Mouse (Mus musculus) thymus, adult 2 months (tissue): ENCODE results near the gene Dusp6. TPM values are rescaled to one million over a fixed set of nuclear protein-coding genes. Genes with fewer than 3 reads are reported as not detected.

Source experiments
- DNase-seq: peaks from one replicate; pipeline ENCODE4 v3.0.0; 2021
- H3K27ac ChIP-seq: fragments of 200-500 bp; 2 replicates; pipeline ENCODE4 v1.5.1; 2012; ENCODE audit warnings: low read length, control low read depth; ENCODE audit not compliant: control insufficient read depth, insufficient read depth
- H3K27me3 ChIP-seq: fragments of 200-500 bp; 2 replicates; pipeline ENCODE4 v1.6.1; 2012; ENCODE audit warnings: mild to moderate bottlenecking, low read length, moderate library complexity, mixed read lengths; ENCODE audit not compliant: control insufficient read depth, insufficient read depth
- H3K36me3 ChIP-seq: fragments of 200-500 bp; 2 replicates; pipeline ENCODE4 v1.6.1; 2012; ENCODE audit warnings: mild to moderate bottlenecking, low read length, moderate library complexity; ENCODE audit not compliant: control insufficient read depth, insufficient read depth
- H3K4me1 ChIP-seq: fragments of 200-500 bp; replicated peaks from 2 replicates; pipeline ENCODE4 v1.6.1; 2012; ENCODE audit warnings: low read length; ENCODE audit not compliant: control insufficient read depth, insufficient read depth
- H3K4me3 ChIP-seq: fragments of 200-500 bp; 2 replicates; pipeline ENCODE4 v1.5.1; 2012; ENCODE audit warnings: mild to moderate bottlenecking, low read length, control low read depth, moderate library complexity; ENCODE audit not compliant: control insufficient read depth, insufficient read depth
- CTCF ChIP-seq: fragments of 200-500 bp; IDR thresholded peaks from 2 replicates; pipeline ENCODE4 v1.5.1; 2012; ENCODE audit warnings: mild to moderate bottlenecking, control low read depth, low read length, moderate library complexity, borderline replicate concordance; ENCODE audit not compliant: control insufficient read depth, poor library complexity, insufficient read depth; ENCODE audit errors: extremely low read depth
- POLR2A ChIP-seq: fragments of 200-500 bp; IDR thresholded peaks from 2 replicates; pipeline ENCODE4 v1.6.1; 2012; ENCODE audit warnings: mild to moderate bottlenecking, low read length, control low read depth, moderate library complexity; ENCODE audit not compliant: control insufficient read depth, poor library complexity, insufficient read depth; ENCODE audit errors: extremely low read depth
- WGBS: fragments of 180-500 bp; shearing (Covaris S2); methylation state at CpG from one replicate; pipeline ENCODE4 v1.1.7; 2018; 5-methylcytosine and 5-hydroxymethylcytosine counted together
- polyA plus RNA-seq: library from polyadenylated mRNA; depleted of rRNA; stranded (reverse); fragments of >200 nt; gene quantifications from 2 replicates; pipeline ENCODE4 v1.2.3, GENCODE M21; 2012

The Dusp6 gene
- polyA plus RNA-seq, 1 experiment: 43.9 TPM

DNA sequence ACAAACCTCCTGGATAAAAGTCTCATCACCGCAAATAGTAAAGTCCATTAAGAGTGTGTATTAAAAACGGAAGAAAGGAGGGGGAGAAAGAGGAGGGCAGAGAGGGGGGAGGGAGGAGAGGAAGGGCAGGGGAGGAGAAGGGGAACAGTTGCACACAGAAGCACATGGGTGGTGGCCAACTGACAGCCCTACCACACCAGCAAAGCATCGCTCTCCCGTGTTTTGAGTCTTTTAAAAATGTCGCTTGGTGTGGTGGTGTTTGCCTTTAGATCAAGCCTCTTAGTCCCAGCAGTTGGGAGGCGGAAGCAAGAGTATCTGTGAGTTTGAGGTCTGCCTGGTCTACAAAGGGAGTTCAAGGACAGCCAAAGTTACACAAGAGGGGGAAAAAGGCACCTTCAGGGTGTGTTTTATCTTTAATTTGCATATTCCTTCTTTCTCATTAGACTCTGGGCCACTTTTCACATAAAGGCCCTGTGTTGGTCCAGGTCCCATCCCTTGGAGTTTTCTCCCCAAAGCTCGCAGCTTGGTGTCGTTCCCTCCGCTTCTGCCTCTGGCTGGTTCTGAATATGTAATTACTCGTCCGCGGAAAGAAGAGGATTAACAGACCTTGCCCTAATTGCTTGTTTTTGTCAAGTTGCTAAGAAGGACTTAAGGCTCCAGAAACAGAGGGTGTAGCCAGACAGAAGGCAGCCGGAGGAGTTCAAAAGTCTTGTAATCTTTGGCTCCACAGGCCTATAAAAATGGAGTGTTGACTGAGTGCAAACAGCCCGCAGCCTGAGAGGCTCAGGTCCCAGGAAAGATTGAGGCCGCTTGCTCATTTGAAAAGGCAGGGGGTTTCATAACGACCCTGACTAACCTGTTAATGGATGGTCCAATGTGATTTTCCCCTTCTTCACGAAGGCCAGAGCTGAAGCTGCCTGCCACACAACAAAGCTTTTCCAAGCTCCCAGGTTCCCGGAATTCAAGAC is 35.6 kb downstream of the Dusp6 start:
- no peaks in the 10 kb centered on the region for H3K27me3 ChIP-seq
- whole genome bisulfite sequencing: 86% methylated on average over 18 of the region's 18 CpGs
- no peaks in the 10 kb centered on the region for H3K4me1 ChIP-seq

DNA sequence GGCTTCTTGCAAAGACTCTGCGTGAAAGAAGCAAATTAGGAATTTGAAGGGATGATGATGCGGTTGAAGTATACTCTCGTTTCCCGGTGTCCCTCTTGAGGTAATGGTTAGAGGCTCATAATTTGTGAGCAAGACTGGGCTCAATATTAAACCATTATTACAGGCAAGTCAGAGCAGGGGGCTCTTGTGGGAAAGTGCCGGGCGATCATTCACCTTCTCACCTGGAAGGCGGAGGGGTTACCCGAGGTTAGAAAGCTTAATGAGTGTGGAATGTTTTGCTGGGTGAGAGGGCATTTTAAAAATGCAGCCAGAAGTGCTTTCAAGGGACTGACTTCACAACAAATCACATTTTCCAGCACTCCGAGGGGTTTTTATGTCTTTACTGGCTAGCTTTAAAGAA is 36.3 kb downstream of the Dusp6 start:
- Histone ChIP-seq H3K4me3 (no peak overlapping the region), H3K36me3 (no peaks in the 10 kb centered on the region), H3K4me1 (no peaks in the 10 kb centered on the region), H3K27me3 (no peaks in the 10 kb centered on the region), H3K27ac (no peak overlapping the region)
- TF ChIP-seq CTCF (no peak), POLR2A (no peak)
- no peak for DNase-seq
- WGBS: 94% methylated on average over 9 of the region's 9 CpGs

More for the DNA sequence above, 35.6 kb downstream of the Dusp6 start:
- TF ChIP-seq POLR2A: no peak
- TF ChIP-seq CTCF: no peak
- DNase-seq: no peak
- Histone ChIP-seq H3K27ac (no peak overlapping the region), H3K36me3 (no peaks in the 10 kb centered on the region), H3K4me3 (no peak overlapping the region)

DNA sequence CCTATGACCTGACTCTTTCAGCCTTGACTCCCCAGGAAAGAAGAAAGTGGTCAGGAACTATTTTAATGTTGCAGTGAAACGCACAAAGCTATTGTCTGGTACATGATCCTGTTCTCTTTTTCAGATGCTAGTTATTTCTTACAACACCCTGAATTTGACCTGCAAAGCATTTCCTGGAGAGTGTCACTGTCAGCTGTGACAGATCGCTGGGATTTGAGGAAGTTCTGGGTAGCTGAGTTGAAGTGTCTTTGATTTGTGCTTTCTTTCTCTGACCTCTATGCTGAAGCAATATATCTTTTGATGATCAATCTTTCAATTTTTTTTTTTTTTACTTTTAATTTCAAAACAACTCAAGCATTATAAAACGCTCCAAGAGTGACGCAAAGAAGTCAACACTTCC is 39.0 kb downstream of the Dusp6 start:
- WGBS: 23% methylated on average over 4 of the region's 4 CpGs
- no peaks in the 10 kb centered on the region for H3K27me3 ChIP-seq
- no peaks in the 10 kb centered on the region for H3K4me1 ChIP-seq
- no peaks in the 10 kb centered on the region for H3K36me3 ChIP-seq
- no peak overlapping the region for H3K4me3 ChIP-seq
- no peak for DNase-seq
- no peak for TF ChIP-seq CTCF
- no peak for TF ChIP-seq POLR2A
- no peak overlapping the region for H3K27ac ChIP-seq

DNA sequence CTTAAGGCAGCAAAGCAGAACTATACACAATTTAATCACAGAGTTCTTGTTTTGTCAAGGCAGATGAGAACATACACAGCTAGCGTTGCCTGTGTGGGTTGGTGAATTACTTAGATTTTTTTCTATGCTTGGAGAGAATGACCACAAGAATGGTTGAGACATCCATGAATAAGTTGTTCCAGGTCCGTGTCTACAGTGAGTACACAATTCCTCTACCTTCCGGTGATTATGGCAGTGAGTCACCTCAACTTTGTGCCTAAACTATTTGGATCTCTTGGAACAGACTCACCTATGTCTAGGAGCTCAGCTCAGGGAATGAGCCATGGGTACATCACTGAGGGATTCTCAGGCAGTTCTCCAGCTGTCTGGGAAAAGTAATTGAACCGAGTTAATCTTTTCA is 45.8 kb downstream of the Dusp6 start:
- no peak for DNase-seq
- TF ChIP-seq CTCF (no peak), POLR2A (no peak)
- H3K27ac ChIP-seq: no peak overlapping the region
- no peaks in the 10 kb centered on the region for H3K4me1 ChIP-seq
- no peaks in the 10 kb centered on the region for H3K27me3 ChIP-seq
- 96% methylated on average over 4 of the region's 4 CpGs for WGBS
- H3K36me3 ChIP-seq: no peaks in the 10 kb centered on the region
- H3K4me3 ChIP-seq: no peak overlapping the region

DNA sequence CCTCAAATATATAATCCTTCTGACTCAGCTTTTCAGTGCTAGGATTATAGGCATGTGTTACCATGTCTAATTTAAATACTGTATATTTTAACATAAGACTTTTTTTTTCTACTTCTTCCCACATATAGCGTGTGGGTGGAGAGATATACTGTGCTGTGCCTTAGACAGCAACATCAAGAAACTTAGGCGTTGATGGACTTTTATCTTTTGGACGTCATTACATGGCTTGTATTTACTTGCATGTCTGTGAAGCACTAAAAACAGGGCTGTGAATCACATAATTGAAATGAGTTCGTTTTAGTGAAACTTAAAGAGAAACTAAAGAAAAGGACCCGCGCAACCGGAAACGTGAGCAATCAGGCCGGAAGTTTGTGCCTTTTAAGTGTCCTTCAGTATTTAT is 46.6 kb downstream of the Dusp6 start:
- H3K27me3 ChIP-seq: no peaks in the 10 kb centered on the region
- no peaks in the 10 kb centered on the region for H3K36me3 ChIP-seq
- no peak overlapping the region for H3K4me3 ChIP-seq
- DNase-seq: no peak
- WGBS: 93% methylated on average over 9 of the region's 9 CpGs
- no peak overlapping the region for H3K27ac ChIP-seq
- TF ChIP-seq CTCF (no peak), POLR2A (no peak)
- H3K4me1 ChIP-seq: no peaks in the 10 kb centered on the region

DNA sequence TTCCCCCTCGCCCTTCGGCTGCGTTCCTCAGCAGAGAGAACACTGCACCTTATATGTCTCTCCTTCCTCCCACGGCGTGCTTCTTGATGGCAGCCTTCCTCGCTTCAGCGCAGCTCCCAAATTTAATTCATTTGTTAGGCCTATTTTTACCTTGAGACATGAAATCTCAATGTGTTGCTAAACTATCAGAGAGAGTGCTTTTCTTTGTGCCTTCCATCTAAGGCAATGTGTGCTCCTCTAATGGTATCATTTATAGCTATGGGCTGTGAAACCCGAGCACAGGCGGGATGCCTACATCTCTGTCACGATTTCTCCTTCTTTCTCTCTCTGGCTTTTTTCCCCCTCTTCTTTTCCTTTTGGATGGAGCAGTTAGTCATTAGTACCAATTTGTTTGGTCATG is 47.2 kb downstream of the Dusp6 start:
- H3K4me1 ChIP-seq: no peaks in the 10 kb centered on the region
- DNase-seq: no peak
- no peaks in the 10 kb centered on the region for H3K36me3 ChIP-seq
- H3K27ac ChIP-seq: no peak overlapping the region
- H3K27me3 ChIP-seq: no peaks in the 10 kb centered on the region
- no peak overlapping the region for H3K4me3 ChIP-seq
- TF ChIP-seq POLR2A (no peak), CTCF (no peak)
- WGBS: 96% methylated on average over 10 of the region's 10 CpGs
